Mouse (Mus musculus) right cerebral cortex, adult 18-20 months (tissue): ENCODE measurements at regions not wholly inside any gene's neighbourhood (a gene's known extent, or its start where the extent isn't known, plus 50 kb on each side); places are given as distances from the start of the nearest gene placed in this dataset.

Source experiments
- DNase-seq: peaks from one replicate; pipeline ENCODE4 v3.0.0; 2022; ENCODE audit warnings: mixed read lengths

DNA sequence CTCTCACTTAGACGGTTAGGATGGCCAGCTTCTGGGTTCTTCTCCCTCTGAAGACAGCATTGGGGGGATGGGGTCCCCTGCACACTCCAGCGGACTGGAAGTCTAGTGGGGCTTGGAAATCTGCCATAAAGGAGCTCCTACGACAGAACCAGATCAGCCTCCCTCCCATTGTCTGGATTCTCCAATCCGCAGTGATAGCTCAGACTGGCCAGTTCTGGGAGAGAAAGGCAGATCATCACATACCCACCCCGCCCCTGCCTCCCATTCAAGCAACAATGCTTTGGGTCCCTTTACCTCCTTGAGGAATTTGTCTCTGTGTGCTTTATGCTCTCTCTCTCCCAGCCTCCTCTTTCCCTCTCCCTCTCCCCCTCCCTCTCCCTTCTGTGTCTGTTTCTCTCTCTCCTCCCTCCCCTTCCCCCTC, 292.5 kb downstream of the Pdcd6ip start:
- DNase-seq: no peak

DNA sequence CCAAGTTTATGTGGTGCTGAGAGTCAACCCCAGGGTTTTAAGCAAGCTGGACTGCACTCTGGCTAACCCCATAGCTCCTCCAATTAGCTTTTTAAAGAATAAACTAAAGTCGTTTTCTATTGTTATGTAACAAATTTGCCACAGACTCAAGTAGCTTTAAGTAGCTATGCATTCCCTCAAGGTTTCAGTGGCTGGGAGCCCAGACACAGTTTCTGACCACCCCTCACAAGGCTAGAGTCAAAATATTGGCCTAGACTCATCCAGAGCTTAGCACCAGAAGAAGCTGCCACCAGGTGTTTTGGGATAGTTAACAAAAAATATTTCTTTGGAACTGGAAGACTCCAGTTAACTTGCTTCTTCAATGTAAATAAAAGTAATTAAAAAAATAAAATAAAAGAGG, 293.4 kb downstream of the Pdcd6ip start:
- DNase-seq: no peak

GRCm38 (mm10) chr9:113413851-113414250, 294.2 kb downstream of the Pdcd6ip start:
- DNase-seq: no peak

DNA sequence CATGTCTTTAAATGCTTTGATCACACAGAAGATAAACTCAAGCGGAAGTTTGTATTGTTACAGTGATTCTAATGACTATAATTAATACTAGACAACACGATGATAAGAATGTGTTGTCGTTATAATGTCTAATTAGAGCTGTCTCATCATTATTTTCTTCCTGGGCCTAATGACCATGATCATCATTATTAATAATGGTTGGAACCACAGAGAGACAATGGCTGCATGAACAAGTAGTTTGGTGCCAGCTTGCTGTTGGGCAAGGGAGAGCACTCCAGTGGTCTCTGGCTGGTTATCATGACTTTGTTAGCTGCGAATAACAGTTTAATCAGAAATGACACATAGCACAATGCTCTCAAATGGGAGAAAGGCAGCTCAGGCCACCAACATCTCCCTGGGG, 296.4 kb downstream of the Pdcd6ip start:
- no peak for DNase-seq

DNA sequence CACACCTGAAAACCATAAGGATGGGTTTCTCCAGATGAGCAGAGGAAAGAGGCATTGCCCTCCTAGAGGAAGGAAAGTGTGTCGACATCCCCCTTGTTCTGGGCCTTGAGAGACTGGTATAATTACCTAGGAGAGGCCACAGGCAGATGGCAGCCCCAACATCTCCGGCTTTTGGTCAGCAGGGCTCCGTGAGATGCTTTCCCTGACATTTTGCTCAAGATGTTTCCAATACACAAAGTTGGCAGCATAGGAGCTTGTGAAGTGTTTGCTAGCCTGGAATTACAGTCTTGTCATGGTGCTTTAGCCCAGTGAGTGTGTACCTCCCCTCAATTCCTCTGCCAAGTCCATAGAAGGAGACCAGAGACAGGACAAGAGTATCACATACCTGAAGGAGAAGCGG, 299.5 kb downstream of the Pdcd6ip start:
- DNase-seq: no peak

- no peak for DNase-seq
Observed at GRCm38 (mm10) chr9:113394320-113394719, 313.7 kb downstream of the Pdcd6ip start.

DNA sequence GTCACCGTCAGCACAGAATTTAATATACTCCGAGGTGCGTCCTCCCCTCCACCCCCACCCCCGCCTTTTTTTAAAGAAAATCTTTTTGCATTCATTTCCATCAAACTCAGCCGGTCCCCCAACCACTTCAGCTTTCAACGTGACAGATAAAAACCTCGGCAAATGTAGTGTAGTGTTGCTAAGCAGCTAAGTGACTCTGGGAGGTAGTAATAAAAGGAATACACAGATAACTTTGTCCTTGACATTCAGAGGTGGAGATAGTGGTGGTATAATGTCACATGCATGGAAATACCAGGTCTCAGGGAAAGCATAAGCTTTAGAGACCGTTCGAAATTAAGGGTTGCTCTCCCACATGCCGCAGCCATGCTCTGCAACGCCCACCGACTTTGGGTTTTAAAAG, 320.7 kb downstream of the Pdcd6ip start:
- no peak for DNase-seq

DNA sequence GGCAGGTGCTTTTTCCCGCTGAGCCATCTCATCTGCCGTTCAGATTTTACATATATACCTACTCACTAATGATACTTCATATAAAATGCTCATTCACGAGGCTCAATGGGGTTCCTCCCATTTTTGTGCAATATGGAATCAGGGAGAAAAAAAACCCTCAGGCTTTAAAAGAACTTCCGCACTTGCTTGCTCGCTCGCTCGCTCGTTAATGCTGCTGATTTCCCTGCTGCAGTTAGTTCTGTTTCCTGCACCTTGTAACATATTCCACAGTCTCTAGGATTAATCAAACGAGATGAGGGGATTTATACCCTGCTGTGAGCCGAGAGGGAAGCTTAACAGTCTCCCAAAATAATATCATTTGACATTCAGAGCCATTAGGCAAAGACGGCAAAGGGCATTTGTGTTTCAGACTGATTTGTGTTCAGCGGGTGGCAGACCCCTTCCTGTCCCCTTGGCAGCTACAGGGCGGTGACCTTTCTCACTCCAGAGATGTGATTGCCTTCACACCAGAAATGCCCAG, 326.4 kb downstream of the Pdcd6ip start:
- no peak for DNase-seq

- DNase-seq: no peak
Observed at GRCm38 (mm10) chr9:113380408-113381129, 327.5 kb downstream of the Pdcd6ip start.

- DNase-seq: no peak
Observed at GRCm38 (mm10) chr9:113378525-113378924, 329.5 kb downstream of the Pdcd6ip start.

DNA sequence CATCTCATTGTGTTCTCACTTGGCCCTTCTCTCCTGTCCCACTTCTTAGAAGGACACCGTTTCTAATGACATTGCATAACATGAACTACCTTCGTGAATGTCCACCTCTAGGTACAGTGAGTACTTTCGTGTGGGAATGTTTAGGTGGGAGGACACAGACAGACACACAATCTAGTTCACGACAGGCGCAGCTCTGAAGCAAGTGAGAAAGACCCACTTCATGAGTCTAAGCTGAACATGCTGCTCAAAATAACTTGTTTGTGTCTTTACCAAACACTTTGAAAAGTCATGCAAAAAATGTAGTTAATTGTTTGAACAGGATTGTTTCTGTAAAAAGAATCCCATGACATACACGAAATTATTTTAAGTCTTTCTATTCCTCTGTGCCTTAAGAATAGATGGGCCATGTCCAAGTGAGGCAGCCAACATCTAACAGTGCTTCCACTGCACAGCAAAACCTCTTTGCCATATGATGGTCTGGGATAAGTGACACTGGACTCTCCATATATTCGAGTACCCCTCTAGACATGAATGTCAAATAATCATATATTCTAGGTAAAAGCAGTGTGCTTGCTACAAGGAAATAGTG, 336.2 kb downstream of the Pdcd6ip start:
- peak; percentile 28 for DNase-seq

- DNase-seq: no peak
Observed at GRCm38 (mm10) chr9:113347942-113348341, 360.1 kb downstream of the Pdcd6ip start.

DNA sequence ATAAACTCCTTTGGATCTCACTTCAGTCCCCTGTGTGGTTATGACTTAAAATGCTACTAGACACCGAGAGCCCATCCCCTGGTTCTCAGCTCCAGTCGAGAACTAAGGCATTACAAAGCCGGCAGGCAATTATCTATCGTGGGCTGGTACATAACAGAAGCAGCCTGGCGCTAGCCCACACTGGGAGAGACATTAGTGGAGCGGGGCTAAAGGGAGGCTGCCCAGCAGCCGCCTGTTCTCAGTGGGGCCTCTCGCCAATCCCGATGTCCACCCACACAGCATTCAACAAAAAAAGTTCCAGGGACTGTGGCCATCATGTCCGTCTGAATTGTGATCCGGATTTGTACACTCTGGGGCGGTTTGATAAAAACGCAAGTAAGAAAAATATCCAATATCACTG, 361.5 kb downstream of the Pdcd6ip start:
- peak; percentile 67 for DNase-seq

DNA sequence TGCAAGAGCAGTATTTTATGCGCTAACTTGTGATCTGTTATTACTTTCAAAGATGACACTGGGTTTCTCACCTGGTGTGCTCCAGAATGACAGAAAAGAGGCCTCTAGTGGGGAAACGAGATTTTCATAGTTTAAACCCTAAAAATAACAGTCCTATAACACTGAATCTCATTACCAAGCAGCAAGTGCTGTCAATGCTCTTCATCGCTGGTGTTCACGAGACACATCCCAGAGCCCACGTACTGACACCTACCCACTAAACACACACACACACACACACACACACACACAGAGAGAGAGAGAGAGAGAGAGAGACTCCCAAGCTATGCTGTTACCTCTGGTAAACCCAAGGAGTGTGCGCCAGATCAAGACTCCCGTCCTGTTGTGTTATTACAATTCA, 365.9 kb downstream of the Pdcd6ip start:
- DNase-seq: peak; percentile 73

DNA sequence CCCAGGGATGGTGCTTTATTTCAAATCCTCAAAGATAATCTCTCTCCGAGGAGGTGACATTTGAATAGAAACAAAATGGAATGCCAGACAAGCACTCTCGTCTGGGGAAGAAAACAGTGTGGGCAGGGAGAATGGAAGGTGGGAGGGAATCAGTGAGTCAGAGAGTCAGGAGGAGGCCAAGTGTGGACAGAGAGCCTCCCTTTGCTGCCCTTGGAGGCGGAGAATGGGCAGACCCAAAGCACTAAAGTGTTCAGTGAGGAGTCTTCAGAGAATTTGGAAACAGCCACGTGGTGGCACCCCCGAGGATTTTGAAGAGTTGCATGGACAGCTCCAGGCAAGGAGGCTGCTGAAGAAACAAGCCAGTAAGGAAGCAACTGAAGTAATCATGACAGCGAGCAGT, 367.2 kb downstream of the Pdcd6ip start:
- peak; percentile 75 for DNase-seq

DNA sequence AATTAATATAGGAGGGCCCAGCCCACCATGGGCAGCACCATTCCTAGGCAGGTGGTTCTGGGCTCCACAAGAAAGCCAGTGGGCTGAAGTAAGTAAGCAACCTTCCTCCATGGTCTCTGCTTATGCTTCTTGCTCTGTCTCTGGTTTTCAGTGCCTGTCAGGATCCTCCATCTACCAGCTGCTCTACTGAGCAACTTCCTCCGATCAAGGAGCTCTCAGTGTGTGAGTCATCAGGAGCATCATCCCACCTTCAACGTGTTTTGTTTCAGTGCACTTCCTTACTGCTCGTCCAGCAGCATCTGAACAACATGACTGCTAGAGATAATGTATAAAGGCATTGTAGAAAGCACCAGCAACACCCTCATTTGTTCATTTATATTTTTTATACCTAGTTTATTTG, 368.0 kb downstream of the Pdcd6ip start:
- peak; percentile 46 for DNase-seq

- no peak for DNase-seq
Observed at GRCm38 (mm10) chr9:113324489-113324888, 383.6 kb downstream of the Pdcd6ip start.

DNA sequence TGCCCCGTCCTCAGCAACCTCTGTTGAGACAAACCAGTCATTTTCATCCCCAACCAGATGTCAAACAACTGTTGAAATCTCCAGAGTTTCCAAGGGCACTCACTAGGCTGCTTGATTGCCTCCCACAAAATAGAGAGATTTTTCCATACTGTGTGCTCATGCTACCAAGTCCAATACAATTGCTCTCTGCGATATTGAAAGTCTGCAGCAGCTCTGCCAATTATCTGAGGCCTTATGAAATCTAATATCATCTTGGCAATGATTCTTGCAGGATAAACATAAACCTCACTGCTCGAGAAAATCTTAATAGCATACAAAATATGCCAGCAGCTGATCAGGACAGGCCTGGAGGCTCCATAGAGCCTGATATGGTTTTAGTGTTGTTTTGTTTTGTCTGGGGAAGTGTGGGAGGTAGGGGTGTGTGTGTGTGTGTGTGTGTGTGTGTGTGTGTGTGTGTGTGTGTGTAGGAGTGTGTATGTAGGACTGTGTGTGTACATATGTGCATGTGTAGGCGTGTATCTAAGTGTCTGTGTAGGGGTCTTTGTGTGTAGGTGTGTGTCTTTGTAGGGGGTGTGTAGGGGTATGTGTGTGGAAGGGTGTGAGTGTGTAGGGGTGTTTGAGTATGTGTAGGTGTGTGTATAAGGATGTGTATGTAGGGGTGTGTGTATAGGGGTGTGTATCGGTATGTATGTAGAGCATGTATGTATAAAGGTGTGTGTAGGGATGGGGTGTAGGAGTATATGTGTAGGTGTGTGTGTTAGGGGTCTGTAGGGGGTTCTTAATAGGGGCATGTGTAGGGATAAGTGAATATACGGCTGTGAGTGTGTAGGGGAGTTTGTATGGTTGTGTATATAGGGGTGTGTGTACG, 398.1 kb downstream of the Pdcd6ip start:
- DNase-seq: no peak

DNA sequence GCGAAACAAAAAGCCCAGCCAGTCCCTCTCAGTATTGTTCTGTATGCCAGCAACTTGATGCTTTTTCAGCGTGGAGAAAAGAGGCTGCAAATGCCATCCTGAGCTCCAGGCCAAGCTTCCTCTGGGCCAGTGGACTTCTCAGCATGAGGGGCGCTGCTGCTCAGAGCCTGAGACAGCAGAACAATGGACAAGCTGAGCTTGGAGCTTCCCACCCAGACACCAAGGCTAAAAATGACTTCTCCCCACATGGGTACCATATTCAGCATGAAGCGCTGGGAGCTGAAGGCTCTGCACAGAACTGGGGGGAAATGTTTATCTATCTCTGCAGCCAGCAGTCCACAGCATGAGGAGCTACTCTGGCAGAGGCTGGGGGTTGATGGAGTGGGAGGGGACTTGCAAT, 402.3 kb downstream of the Pdcd6ip start:
- DNase-seq: no peak

DNA sequence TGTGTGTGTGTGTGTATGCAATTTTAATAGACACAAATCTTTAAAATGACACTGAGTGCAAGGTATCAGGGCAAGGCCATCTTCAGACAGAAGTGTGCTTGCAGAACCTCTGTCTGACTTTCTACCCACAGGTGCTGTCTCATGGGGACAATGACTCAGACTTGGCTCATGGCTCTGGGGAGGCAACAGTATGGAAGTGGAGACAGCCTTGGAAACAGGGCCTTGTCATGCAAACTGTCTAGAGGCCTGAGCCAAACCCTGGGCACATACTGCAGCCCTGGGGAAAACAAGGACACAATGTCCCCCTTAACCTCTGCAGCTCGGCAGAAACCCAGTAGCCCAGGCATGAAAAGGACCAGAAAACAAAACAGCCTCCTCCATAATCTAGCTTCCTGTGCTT, 405.6 kb downstream of the Pdcd6ip start:
- peak; percentile 63 for DNase-seq

GRCm38 (mm10) chr9:113300846-113301245, 407.2 kb downstream of the Pdcd6ip start:
- DNase-seq: no peak

- DNase-seq: peak; percentile 46
Observed at GRCm38 (mm10) chr9:113299900-113300299, 408.2 kb downstream of the Pdcd6ip start.

- no peak for DNase-seq
Observed at GRCm38 (mm10) chr9:113295850-113296467, 412.1 kb downstream of the Pdcd6ip start.
